Mouse (Mus musculus): ENCODE measurements around the gene Rassf2. TPM values are rescaled to one million over a fixed set of nuclear protein-coding genes. Genes with fewer than 3 reads are reported as not detected.

The Rassf2 gene
- 4.9 and 6.2 TPM in 2 replicates for polyA plus RNA-seq (2014; fragmentation: Nextera tagmentation; extraction: Ambion mirVana)

GRCm38 (mm10) chr2:132029646-132030417 is at the start of gene Rassf2:
Gene Rassf2 (minus strand): TSS chr2:132030258.
- Histone ChIP-seq H3K9ac (ENCODE audit: low read depth, low read length) (peak within 1 kb of the TSS; percentile 62), H3K4me1 (replicated peaks; ENCODE audit: control insufficient read depth, insufficient read depth, low read length) (peaks cover 25% of the 10 kb centered on the region), H3K27me3 (replicated peaks; ENCODE audit: control insufficient read depth, insufficient read depth, low read length) (peaks cover 30% of the 10 kb centered on the region), H3K36me3 (ENCODE audit: control insufficient read depth, insufficient read depth, low read length) (no peaks in the 10 kb centered on the region), H3K4me3 (ENCODE audit: low read depth, low read length) (peak within 1 kb of the TSS; percentile 67), H3K9me3 (ENCODE audit: control insufficient read depth, low read length) (no peaks in the 10 kb centered on the region), H3K27ac (ENCODE audit: low read depth, low read length) (no peak within 1 kb of the TSS), H3K4me2 (peak within 1 kb of the TSS; percentile 99)
- WGBS = under 1% methylated on average over 45 of the region's 48 CpGs
- peak; percentile 82 for DNase-seq (ENCODE audit: low spot score)
- ATAC-seq (replicated peaks; ENCODE audit: low FRiP score) = peak; percentile 88

- H3K36me3 ChIP-seq (ENCODE audit: control insufficient read depth, insufficient read depth, low read length) = no peaks in the 10 kb centered on the region; the same call in 1 of the 2 replicates
- no peak overlapping the region for H3K4me3 ChIP-seq (ENCODE audit: low read depth, low read length)
- no peaks in the 10 kb centered on the region for H3K27me3 ChIP-seq (replicated peaks; ENCODE audit: control insufficient read depth, insufficient read depth, low read length)
- H3K4me1 ChIP-seq (replicated peaks; ENCODE audit: control insufficient read depth, insufficient read depth, low read length) = no peaks in the 10 kb centered on the region
- no peak for DNase-seq (ENCODE audit: low spot score)
- no peaks in the 10 kb centered on the region for H3K9me3 ChIP-seq (ENCODE audit: control insufficient read depth, low read length)
- 76% methylated on average over 5 of the region's 5 CpGs for WGBS
- H3K9ac ChIP-seq (ENCODE audit: low read depth, low read length) = no peak overlapping the region
- no peak overlapping the region for H3K4me2 ChIP-seq
- H3K27ac ChIP-seq (ENCODE audit: low read depth, low read length) = no peak overlapping the region
- ATAC-seq (replicated peaks; ENCODE audit: low FRiP score) = no peak
Measured at GRCm38 (mm10) chr2:132079139-132079538, 49.1 kb upstream of the Rassf2 start.

GRCm38 (mm10) chr2:132073052-132073451 is 43.0 kb upstream of the Rassf2 start:
- no peaks in the 10 kb centered on the region for H3K27me3 ChIP-seq (replicated peaks; ENCODE audit: control insufficient read depth, insufficient read depth, low read length)
- no peaks in the 10 kb centered on the region for H3K9me3 ChIP-seq (ENCODE audit: control insufficient read depth, low read length)
- no peak overlapping the region for H3K27ac ChIP-seq (ENCODE audit: low read depth, low read length)
- H3K36me3 ChIP-seq (ENCODE audit: control insufficient read depth, insufficient read depth, low read length) = peaks cover 2% of the 10 kb centered on the region; the same call in 1 of the 2 replicates
- no peak overlapping the region for H3K9ac ChIP-seq (ENCODE audit: low read depth, low read length)
- H3K4me1 ChIP-seq (replicated peaks; ENCODE audit: control insufficient read depth, insufficient read depth, low read length) = no peaks in the 10 kb centered on the region
- no peak overlapping the region for H3K4me3 ChIP-seq (ENCODE audit: low read depth, low read length)
- no peak overlapping the region for H3K4me2 ChIP-seq
- WGBS = 88% methylated on average over 3 of the region's 3 CpGs
- ATAC-seq (replicated peaks; ENCODE audit: low FRiP score) = no peak
- no peak for DNase-seq (ENCODE audit: low spot score)

- DNase-seq (ENCODE audit: low spot score) (no peak), ATAC-seq (replicated peaks; ENCODE audit: low FRiP score) (no peak)
- no peaks in the 10 kb centered on the region for H3K4me1 ChIP-seq (replicated peaks; ENCODE audit: control insufficient read depth, insufficient read depth, low read length)
- H3K9me3 ChIP-seq (ENCODE audit: control insufficient read depth, low read length) = no peaks in the 10 kb centered on the region
- no peak overlapping the region for H3K27ac ChIP-seq (ENCODE audit: low read depth, low read length)
- no peak overlapping the region for H3K4me2 ChIP-seq
- no peak overlapping the region for H3K9ac ChIP-seq (ENCODE audit: low read depth, low read length)
- H3K27me3 ChIP-seq (replicated peaks; ENCODE audit: control insufficient read depth, insufficient read depth, low read length) = no peaks in the 10 kb centered on the region
- 87% methylated on average over 10 of the region's 10 CpGs for WGBS
- peaks cover 2% of the 10 kb centered on the region; the same call in 1 of the 2 replicates for H3K36me3 ChIP-seq (ENCODE audit: control insufficient read depth, insufficient read depth, low read length)
- no peak overlapping the region for H3K4me3 ChIP-seq (ENCODE audit: low read depth, low read length)
Measured at GRCm38 (mm10) chr2:132069985-132070735, 40.1 kb upstream of the Rassf2 start.

- no peak overlapping the region for H3K9ac ChIP-seq (ENCODE audit: low read depth, low read length)
Measured at GRCm38 (mm10) chr2:132064185-132064831, 34.2 kb upstream of the Rassf2 start.

GRCm38 (mm10) chr2:132063776-132064175 is 33.7 kb upstream of the Rassf2 start:
- Histone ChIP-seq H3K4me2 (no peak overlapping the region), H3K9me3 (ENCODE audit: control insufficient read depth, low read length) (no peaks in the 10 kb centered on the region), H3K36me3 (ENCODE audit: control insufficient read depth, insufficient read depth, low read length) (no peaks in the 10 kb centered on the region), H3K27ac (ENCODE audit: low read depth, low read length) (no peak overlapping the region), H3K4me1 (replicated peaks; ENCODE audit: control insufficient read depth, insufficient read depth, low read length) (no peaks in the 10 kb centered on the region), H3K9ac (ENCODE audit: low read depth, low read length) (no peak overlapping the region), H3K27me3 (replicated peaks; ENCODE audit: control insufficient read depth, insufficient read depth, low read length) (no peaks in the 10 kb centered on the region), H3K4me3 (ENCODE audit: low read depth, low read length) (no peak overlapping the region)
- WGBS = 84% methylated on average over 3 of the region's 3 CpGs
- no peak for ATAC-seq (replicated peaks; ENCODE audit: low FRiP score)
- DNase-seq (ENCODE audit: low spot score) = no peak

More at GRCm38 (mm10) chr2:132064185-132064831, 34.2 kb upstream of the Rassf2 start:
- Histone ChIP-seq H3K4me3 (ENCODE audit: low read depth, low read length) (no peak overlapping the region), H3K9me3 (ENCODE audit: control insufficient read depth, low read length) (no peaks in the 10 kb centered on the region), H3K4me1 (replicated peaks; ENCODE audit: control insufficient read depth, insufficient read depth, low read length) (no peaks in the 10 kb centered on the region), H3K27me3 (replicated peaks; ENCODE audit: control insufficient read depth, insufficient read depth, low read length) (no peaks in the 10 kb centered on the region), H3K4me2 (no peak overlapping the region), H3K27ac (ENCODE audit: low read depth, low read length) (no peak overlapping the region), H3K36me3 (ENCODE audit: control insufficient read depth, insufficient read depth, low read length) (no peaks in the 10 kb centered on the region)
- no peak for ATAC-seq (replicated peaks; ENCODE audit: low FRiP score)
- no peak for DNase-seq (ENCODE audit: low spot score)
- WGBS = 83% methylated on average over 11 of the region's 11 CpGs

- Histone ChIP-seq H3K9me3 (ENCODE audit: control insufficient read depth, low read length) (no peaks in the 10 kb centered on the region), H3K4me3 (ENCODE audit: low read depth, low read length) (no peak overlapping the region), H3K27ac (ENCODE audit: low read depth, low read length) (no peak overlapping the region), H3K4me2 (no peak overlapping the region), H3K27me3 (replicated peaks; ENCODE audit: control insufficient read depth, insufficient read depth, low read length) (no peaks in the 10 kb centered on the region), H3K9ac (ENCODE audit: low read depth, low read length) (no peak overlapping the region), H3K36me3 (ENCODE audit: control insufficient read depth, insufficient read depth, low read length) (no peaks in the 10 kb centered on the region), H3K4me1 (replicated peaks; ENCODE audit: control insufficient read depth, insufficient read depth, low read length) (no peaks in the 10 kb centered on the region)
- DNase-seq (ENCODE audit: low spot score) (no peak), ATAC-seq (replicated peaks; ENCODE audit: low FRiP score) (no peak)
- WGBS = 91% methylated on average over 11 of the region's 11 CpGs
Measured at GRCm38 (mm10) chr2:132061884-132062283, 31.8 kb upstream of the Rassf2 start.

GRCm38 (mm10) chr2:132059919-132060318 is 29.9 kb upstream of the Rassf2 start:
- no peaks in the 10 kb centered on the region for H3K27me3 ChIP-seq (replicated peaks; ENCODE audit: control insufficient read depth, insufficient read depth, low read length)
- 89% methylated on average over 8 of the region's 8 CpGs for WGBS
- H3K4me3 ChIP-seq (ENCODE audit: low read depth, low read length) = no peak overlapping the region
- H3K9me3 ChIP-seq (ENCODE audit: control insufficient read depth, low read length) = no peaks in the 10 kb centered on the region
- H3K9ac ChIP-seq (ENCODE audit: low read depth, low read length) = no peak overlapping the region
- H3K27ac ChIP-seq (ENCODE audit: low read depth, low read length) = no peak overlapping the region
- H3K4me2 ChIP-seq = no peak overlapping the region
- DNase-seq (ENCODE audit: low spot score) = no peak
- no peaks in the 10 kb centered on the region for H3K36me3 ChIP-seq (ENCODE audit: control insufficient read depth, insufficient read depth, low read length)
- ATAC-seq (replicated peaks; ENCODE audit: low FRiP score) = no peak
- no peaks in the 10 kb centered on the region for H3K4me1 ChIP-seq (replicated peaks; ENCODE audit: control insufficient read depth, insufficient read depth, low read length)
